Mouse (Mus musculus): ENCODE results near the gene Arhgap22. TPM values are rescaled to one million over a fixed set of nuclear protein-coding genes. Genes with fewer than 3 reads are reported as not detected.

The Arhgap22 gene
- total and polyA plus RNA-seq, 3 experiments, result 0.11 TPM; not detected in 2

DNA sequence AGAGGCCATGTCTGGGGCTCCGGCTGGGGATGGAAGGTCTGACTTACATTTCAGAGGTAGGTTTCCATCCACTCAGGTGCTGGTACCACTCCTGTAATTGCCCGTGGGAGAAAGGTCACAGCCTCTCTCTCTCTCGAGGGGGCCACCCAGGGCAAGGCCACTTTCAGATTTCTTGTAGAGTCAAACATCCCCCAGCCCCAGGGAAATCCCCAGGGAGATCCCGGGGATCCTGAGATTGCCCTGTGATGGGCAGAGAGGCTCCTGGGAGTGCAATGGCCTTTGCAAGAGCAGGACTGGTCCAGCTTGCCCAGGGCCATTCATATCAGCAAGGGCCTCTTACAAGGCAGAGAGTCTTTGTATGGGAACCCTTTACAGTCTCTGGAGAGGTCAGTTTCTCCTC lies 120.6 kb downstream of the Arhgap22 start:
- H3K27me3 ChIP-seq (ENCODE audit: control insufficient read depth in 1 of 2, insufficient read depth in 2 of 2, low read length in 2 of 2), result 0 out of 4 replicates have a peak, but pooled peaks cover 0 to 2% of the 10 kb centered on the region in 2 experiments
- H3K27ac ChIP-seq (ENCODE audit: control insufficient read depth, low read depth, low read length), result no peak overlapping the region
- no peak overlapping the region for H3K4me3 ChIP-seq (ENCODE audit: control insufficient read depth in 1 of 2, insufficient read depth in 1 of 2, low read depth in 2 of 2, low read length in 2 of 2)
- H3K9me3 ChIP-seq (replicated peaks; ENCODE audit: insufficient read depth, low read length), result no peaks in the 10 kb centered on the region
- H3K79me2 ChIP-seq (ENCODE audit: control insufficient read depth, insufficient read depth, low read length, poor library complexity), result no peaks in the 10 kb centered on the region
- peaks cover 0 to 3% of the 10 kb centered on the region in 2 experiments; a peak in 1 of 4 replicates for H3K4me1 ChIP-seq (ENCODE audit: control insufficient read depth in 1 of 2, insufficient read depth in 2 of 2, low read length in 2 of 2)
- DNase-seq (ENCODE audit: low read depth, low spot score), result no peak
- no peak overlapping the region for H3K9ac ChIP-seq (ENCODE audit: control insufficient read depth, low read depth, low read length, poor library complexity, severe bottlenecking)
- TF ChIP-seq ETS1 (IDR thresholded peaks at IDR 0.05; ENCODE audit: low read depth, low read length) (no peak), USF2 (IDR thresholded peaks at IDR 0.05; ENCODE audit: borderline replicate concordance in 1 of 2, insufficient read depth in 1 of 2, low read depth in 1 of 2, low read length in 2 of 2) (no peak), CTCF (IDR thresholded peaks at IDR 0.05 in 2 of 3, conservative IDR thresholded peaks at IDR 0.05 in 1 of 3; ENCODE audit: control insufficient read depth in 1 of 3, insufficient read depth in 1 of 3, low read depth in 2 of 3, low read length in 3 of 3, poor library complexity in 1 of 3, severe bottlenecking in 1 of 3) (no peak), ELF1 (IDR thresholded peaks at IDR 0.05; ENCODE audit: low read depth, low read length) (no peak), SIN3A (IDR thresholded peaks at IDR 0.05; ENCODE audit: low read length) (no peak), MYB (IDR thresholded peaks at IDR 0.05; ENCODE audit: low read depth, low read length) (no peak), ZMIZ1 (IDR thresholded peaks at IDR 0.05; ENCODE audit: low read depth, low read length) (no peak), TAL1 (IDR thresholded peaks at IDR 0.05; ENCODE audit: low read length) (no peak), ZC3H11A (IDR thresholded peaks at IDR 0.05; ENCODE audit: low read depth, low read length) (no peak), RCOR1 (IDR thresholded peaks at IDR 0.05; ENCODE audit: low read depth, low read length) (no peak), MAFK (IDR thresholded peaks at IDR 0.05; ENCODE audit: borderline replicate concordance, low read depth, low read length) (no peak), E2F4 (IDR thresholded peaks at IDR 0.05; ENCODE audit: borderline replicate concordance, low read depth, low read length) (no peak), POLR2AphosphoS2 (IDR thresholded peaks at IDR 0.05; ENCODE audit: low read length) (no peak), CHD1 (IDR thresholded peaks at IDR 0.05; ENCODE audit: low read depth, low read length) (no peak), MEF2A (IDR thresholded peaks at IDR 0.05; ENCODE audit: extremely low read depth, insufficient replicate concordance, low read depth, low read length, poor library complexity, severe bottlenecking) (no peak), EP300 (IDR thresholded peaks at IDR 0.05; ENCODE audit: low read depth in 1 of 2, low read length in 2 of 2) (no peak), MYC (IDR thresholded peaks at IDR 0.05; ENCODE audit: low read depth, low read length) (no peak)
- no peaks in the 10 kb centered on the region for H3K36me3 ChIP-seq (ENCODE audit: control insufficient read depth in 1 of 2, insufficient read depth in 2 of 2, low read length in 2 of 2)

DNA sequence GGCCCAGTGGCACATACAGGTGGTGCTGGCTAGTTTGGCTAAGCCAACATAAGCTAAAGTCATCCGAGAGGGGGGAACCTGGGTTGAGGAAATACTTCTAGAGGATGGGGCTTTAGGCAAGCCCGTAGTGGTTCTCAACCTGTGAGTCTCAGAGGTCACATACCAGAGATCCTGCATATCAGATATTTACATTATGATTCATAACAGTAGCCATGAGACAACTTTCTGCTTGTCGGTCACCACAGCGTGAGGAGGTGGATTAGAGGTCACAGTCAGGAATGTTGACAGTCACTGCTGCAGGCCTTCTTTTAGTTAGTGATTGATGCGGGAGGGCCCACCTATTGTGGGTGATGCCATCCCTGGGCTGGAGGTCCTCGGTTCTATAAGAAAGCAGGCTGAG lies 121.9 kb downstream of the Arhgap22 start:
- TF ChIP-seq POLR2A (IDR thresholded peaks at IDR 0.05; ENCODE audit: control insufficient read depth in 1 of 2, insufficient read depth in 1 of 2, low read depth in 1 of 2, low read length in 2 of 2, poor library complexity in 1 of 2) (no peak), NELFE (IDR thresholded peaks at IDR 0.05; ENCODE audit: low read depth, low read length) (no peak), ELF1 (IDR thresholded peaks at IDR 0.05; ENCODE audit: low read depth, low read length) (no peak), RCOR1 (IDR thresholded peaks at IDR 0.05; ENCODE audit: low read depth, low read length) (no peak), MXI1 (IDR thresholded peaks at IDR 0.05; ENCODE audit: low read depth, low read length) (no peak), MAZ (IDR thresholded peaks at IDR 0.05; ENCODE audit: low read depth, low read length) (no peak), ETS1 (IDR thresholded peaks at IDR 0.05; ENCODE audit: low read depth, low read length) (no peak)
- H3K4me3 ChIP-seq (ENCODE audit: control insufficient read depth in 1 of 2, insufficient read depth in 1 of 2, low read depth in 2 of 2, low read length in 2 of 2), result no peak overlapping the region
- no peaks in the 10 kb centered on the region for H3K36me3 ChIP-seq (ENCODE audit: control insufficient read depth in 1 of 2, insufficient read depth in 2 of 2, low read length in 2 of 2)
- H3K9ac ChIP-seq (ENCODE audit: control insufficient read depth, low read depth, low read length, poor library complexity, severe bottlenecking), result no peak overlapping the region
- peaks cover 0 to 6% of the 10 kb centered on the region in 2 experiments; a peak in 2 of 4 replicates for H3K27me3 ChIP-seq (ENCODE audit: control insufficient read depth in 1 of 2, insufficient read depth in 2 of 2, low read length in 2 of 2)
- H3K27ac ChIP-seq (ENCODE audit: control insufficient read depth, low read depth, low read length), result no peak overlapping the region
- H3K79me2 ChIP-seq (ENCODE audit: control insufficient read depth, insufficient read depth, low read length, poor library complexity), result no peaks in the 10 kb centered on the region
- no peaks in the 10 kb centered on the region for H3K9me3 ChIP-seq (replicated peaks; ENCODE audit: insufficient read depth, low read length)
- no peak for DNase-seq (ENCODE audit: low read depth, low spot score)
- H3K4me1 ChIP-seq (ENCODE audit: control insufficient read depth in 1 of 2, insufficient read depth in 2 of 2, low read length in 2 of 2), result peaks cover 0 to 2% of the 10 kb centered on the region in 2 experiments; a peak in 1 of 4 replicates

All from MEL (cell line).